Mouse (Mus musculus) inflammation-experienced regulatory T-cells, adult 16 weeks (primary cell): ENCODE data around the gene Zeb2. TPM values are rescaled to one million over a fixed set of nuclear protein-coding genes. Genes with fewer than 3 reads are reported as not detected.

Experiments used
- polyA plus RNA-seq: library from polyadenylated mRNA; unstranded; fragments of 100-300 nt; shearing (Covaris generic); gene quantifications from one replicate; pipeline ENCODE4 v1.2.1, GENCODE M21; 2017

Zeb2 gene
- polyA plus RNA-seq: 2.6 TPM

GRCm38 (mm10) chr2:45117087-45117561 lies at the start of gene Zeb2:
Gene Zeb2 (minus strand): TSS chr2:45117395.

Other genes starting within 250 kb of the Zeb2 start
- 18.0 TPM for gene Gtdc1, start 189.7 kb downstream of the Zeb2 start, polyA plus RNA-seq